Mouse (Mus musculus): ENCODE data around the gene Ect2l.

Ect2l gene

GRCm38 (mm10) chr10:18210726-18211125, at the start of gene Ect2l:
Gene Ect2l, minus strand, starts transcription at chr10:18210890.
- DNase-seq, result peak in 1 of 2 experiments; percentile 36

- DNase-seq, result no peak
Measured at GRCm38 (mm10) chr10:18251345-18251744, 40.7 kb upstream of the Ect2l start.

GRCm38 (mm10) chr10:18243614-18244013, 32.9 kb upstream of the Ect2l start:
- DNase-seq, result peak in 1 of 2 experiments; percentile 11

- DNase-seq, result no peak
Measured at GRCm38 (mm10) chr10:18237191-18237590, 26.5 kb upstream of the Ect2l start.

- no peak for DNase-seq
Measured at GRCm38 (mm10) chr10:18236328-18236927, 25.7 kb upstream of the Ect2l start.

GRCm38 (mm10) chr10:18235402-18235747, 24.7 kb upstream of the Ect2l start:
- DNase-seq, result no peak

GRCm38 (mm10) chr10:18234560-18235401, 24.1 kb upstream of the Ect2l start, which contains the start of gene Ccdc28a:
Gene Ccdc28a, minus strand, starts transcription at chr10:18234998.
- peak; percentile 94 to 96 for DNase-seq

- DNase-seq, result no peak
Measured at GRCm38 (mm10) chr10:18233891-18234290, 23.2 kb upstream of the Ect2l start.

GRCm38 (mm10) chr10:18224386-18224785, 13.7 kb upstream of the Ect2l start:
- DNase-seq, result no peak

- no peak for DNase-seq
Measured at GRCm38 (mm10) chr10:18219351-18219750, 8.7 kb upstream of the Ect2l start.

- DNase-seq, result no peak
Measured at GRCm38 (mm10) chr10:18214124-18214523, 3.4 kb upstream of the Ect2l start.

GRCm38 (mm10) chr10:18213373-18213772, 2.7 kb upstream of the Ect2l start:
- DNase-seq, result no peak

GRCm38 (mm10) chr10:18210119-18210518, 571 bp downstream of the Ect2l start:
- no peak for DNase-seq

- no peak for DNase-seq
Measured at GRCm38 (mm10) chr10:18204067-18204466, 6.6 kb downstream of the Ect2l start.

- no peak for DNase-seq
Measured at GRCm38 (mm10) chr10:18202401-18202800, 8.3 kb downstream of the Ect2l start.

- DNase-seq, result no peak
Measured at GRCm38 (mm10) chr10:18200656-18201055, 10.0 kb downstream of the Ect2l start.

GRCm38 (mm10) chr10:18199919-18200318, 10.8 kb downstream of the Ect2l start:
- no peak for DNase-seq

GRCm38 (mm10) chr10:18198286-18199015, 12.2 kb downstream of the Ect2l start:
- peak; percentile 17 to 37 for DNase-seq

GRCm38 (mm10) chr10:18197206-18197979, 13.3 kb downstream of the Ect2l start:
- DNase-seq, result peak; percentile 64 to 82

- no peak for DNase-seq
Measured at GRCm38 (mm10) chr10:18194737-18195141, 16.0 kb downstream of the Ect2l start.

- no peak for DNase-seq
Measured at GRCm38 (mm10) chr10:18194156-18194555, 16.5 kb downstream of the Ect2l start.

- no peak for DNase-seq
Measured at GRCm38 (mm10) chr10:18193221-18193620, 17.5 kb downstream of the Ect2l start.

- no peak for DNase-seq
Measured at GRCm38 (mm10) chr10:18191706-18192105, 19.0 kb downstream of the Ect2l start.

Data from kidney, adult 8-10 months (tissue).